Mouse (Mus musculus): ENCODE results near the gene Fam20c. TPM values are rescaled to one million over a fixed set of nuclear protein-coding genes. Genes with fewer than 3 reads are reported as not detected.

Gene Fam20c
- total RNA-seq, 2 experiments from 2014 or later, result 22.4 to 24.6 TPM

Other genes starting within 250 kb of the Fam20c start
- gene 1700123K08Rik, start 189.8 kb upstream of the Fam20c start, total RNA-seq (2021), result not detected
- 10 to 100 TPM; 14.6 to 15.5 TPM for gene Zfp68, start 134.8 kb upstream of the Fam20c start, total RNA-seq (2021)
- gene A430033K04Rik, start 131.7 kb upstream of the Fam20c start, total RNA-seq (2021), result 1 to 10 TPM; 2.1 to 2.4 TPM
- gene Gm5294, start 65.6 kb downstream of the Fam20c start, total RNA-seq (2021), result not detected
- 10 to 100 TPM; 18.8 to 22.9 TPM for gene Pdgfa, start 242.9 kb downstream of the Fam20c start, total RNA-seq (2021)

All from gastrocnemius, adult 18-20 months (tissue).